Mouse (Mus musculus) limb, embryonic 11.5 days (tissue): ENCODE results near the gene Bbip1. TPM values are rescaled to one million over a fixed set of nuclear protein-coding genes. Genes with fewer than 3 reads are reported as not detected.
"Not testable (repeated sequence)": the region's sequence is repeated elsewhere in the genome, so short reads cannot be mapped to it uniquely, and the experiment has no call there.

Experiments
- ATAC-seq: fragments of 200-750 bp; cut with Nextera tagmentation; 2 replicates; pipeline ENCODE4 v1.8.0; 2017; ENCODE audit warnings: low read depth; ENCODE audit not compliant: insufficient number of reproducible peaks, low FRiP score, low TSS enrichment
- DNase-seq: peaks from one replicate; pipeline ENCODE4 v3.0.0-alpha.2; 2015; ENCODE audit warnings: low spot score
- H3K27ac ChIP-seq: fragments of 300-500 bp; sonication (generic); replicated peaks from 2 replicates; pipeline ENCODE4 v1.5.1; 2014; ENCODE audit warnings: low read depth, mild to moderate bottlenecking, low read length
- H3K27me3 ChIP-seq: fragments of 300-500 bp; sonication (generic); 2 replicates; pipeline ENCODE4 v1.6.1; 2014; ENCODE audit warnings: mild to moderate bottlenecking, low read length, mixed read lengths; ENCODE audit not compliant: control insufficient read depth, insufficient read depth
- H3K36me3 ChIP-seq: fragments of 300-500 bp; sonication (generic); 2 replicates; pipeline ENCODE4 v1.6.1; 2014; ENCODE audit warnings: mild to moderate bottlenecking, low read length, moderate library complexity, mixed read lengths; ENCODE audit not compliant: control insufficient read depth, insufficient read depth
- H3K4me1 ChIP-seq: fragments of 300-500 bp; sonication (generic); 2 replicates; pipeline ENCODE4 v1.6.1; 2014; ENCODE audit warnings: low read length, mixed read lengths; ENCODE audit not compliant: control insufficient read depth, insufficient read depth
- H3K4me2 ChIP-seq: fragments of 300-500 bp; sonication (generic); 2 replicates; pipeline ENCODE4 v1.6.1; 2014; ENCODE audit warnings: low read depth, mild to moderate bottlenecking, moderate library complexity; ENCODE audit not compliant: severe bottlenecking
- H3K4me3 ChIP-seq: fragments of 300-500 bp; sonication (generic); 2 replicates; pipeline ENCODE4 v1.5.1; 2014; ENCODE audit warnings: low read depth, low read length
- H3K9ac ChIP-seq: fragments of 300-500 bp; sonication (generic); 2 replicates; pipeline ENCODE4 v1.6.1; 2014; ENCODE audit warnings: mild to moderate bottlenecking, low read length
- H3K9me3 ChIP-seq: fragments of 300-500 bp; sonication (generic); 2 replicates; pipeline ENCODE4 v1.6.1; 2016; ENCODE audit warnings: low read length; ENCODE audit not compliant: control insufficient read depth
- WGBS: fragments of 180-500 bp; shearing (Covaris S2); extraction: QIAGEN DNeasy Blood & Tissue Kit; methylation state at CpG from one replicate; pipeline ENCODE4 v1.1.7; 2014; 5-methylcytosine and 5-hydroxymethylcytosine counted together
- polyA plus RNA-seq: library from polyadenylated mRNA; unstranded; fragments of >200 nt; fragmentation: Nextera tagmentation; extraction: Ambion mirVana; gene quantifications from 2 replicates; pipeline ENCODE4 v1.2.1, GENCODE M21; 2014

Gene Bbip1
- polyA plus RNA-seq, 1 experiment from 2014 or later: 98.0 TPM

DNA sequence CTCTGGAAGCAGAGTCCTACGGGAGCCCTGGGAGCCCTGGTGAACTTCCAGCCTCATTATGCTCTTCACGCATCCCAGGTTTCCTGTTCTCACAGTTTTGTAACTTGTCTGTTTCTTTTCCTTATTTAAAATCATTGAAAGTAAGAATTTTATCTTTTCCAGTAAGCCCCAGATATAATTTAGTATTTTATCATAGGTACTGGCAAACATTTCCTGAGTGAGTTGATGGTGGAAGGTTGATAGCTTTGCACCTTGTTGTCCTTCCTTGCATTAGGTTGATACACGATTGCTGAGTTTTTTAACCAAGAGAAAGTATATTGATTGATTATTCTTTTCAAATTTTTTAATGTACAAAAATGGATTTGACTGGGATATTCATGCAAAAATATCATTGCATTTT is 24.8 kb upstream of the Bbip1 start:
- Histone ChIP-seq H3K36me3 (no peaks in the 10 kb centered on the region), H3K27ac (no peak overlapping the region), H3K4me1 (no peaks in the 10 kb centered on the region; the same call in 1 of the 2 replicates), H3K4me2 (no peak overlapping the region), H3K9ac (no peak overlapping the region), H3K27me3 (no peaks in the 10 kb centered on the region), H3K9me3 (no peaks in the 10 kb centered on the region), H3K4me3 (no peak overlapping the region)
- no peak for ATAC-seq
- DNase-seq: no peak
- 95% methylated on average over 3 of the region's 3 CpGs for WGBS

DNA sequence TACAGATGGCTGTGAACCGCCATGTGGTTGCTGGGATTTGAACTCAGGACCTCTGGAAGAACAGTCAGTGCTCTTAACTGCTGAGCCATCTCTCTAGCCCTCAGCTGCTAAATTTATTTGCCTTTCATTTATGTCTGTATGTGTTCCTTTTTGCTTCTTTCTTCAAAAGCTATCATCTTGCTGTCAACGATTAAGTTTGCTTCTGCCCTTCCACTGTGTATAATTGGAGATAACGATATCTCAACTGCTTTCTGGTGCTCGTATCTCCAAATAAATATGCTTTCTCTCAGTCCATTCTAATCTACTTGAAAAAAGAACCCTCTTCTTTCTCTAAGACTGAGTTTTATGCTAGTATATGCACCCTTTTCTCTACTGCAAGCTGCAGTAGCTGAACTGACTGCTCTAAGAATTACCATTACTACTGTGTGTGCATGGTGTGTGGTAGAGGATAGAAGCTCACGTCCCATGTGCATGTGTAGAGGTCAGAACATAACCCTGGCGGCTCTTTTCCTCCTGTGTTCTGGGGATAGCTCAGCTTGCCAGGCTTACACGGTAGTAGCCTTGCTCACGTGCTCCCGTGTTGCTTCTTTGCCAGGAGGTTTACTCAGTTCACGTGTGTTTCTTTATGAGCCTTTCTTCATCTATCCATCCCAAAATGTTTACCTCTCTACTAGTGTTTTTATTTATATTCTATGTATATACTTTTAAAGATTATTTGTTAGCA is 20.6 kb upstream of the Bbip1 start:
- no peaks in the 10 kb centered on the region for H3K4me1 ChIP-seq
- H3K9me3 ChIP-seq: no peaks in the 10 kb centered on the region
- no peak overlapping the region for H3K4me3 ChIP-seq
- WGBS: 92% methylated on average over 10 of the region's 10 CpGs
- H3K36me3 ChIP-seq: no peaks in the 10 kb centered on the region
- no peaks in the 10 kb centered on the region for H3K27me3 ChIP-seq
- H3K9ac ChIP-seq: no peak overlapping the region
- DNase-seq: no peak
- no peak overlapping the region for H3K27ac ChIP-seq
- no peak overlapping the region for H3K4me2 ChIP-seq
- no peak for ATAC-seq

DNA sequence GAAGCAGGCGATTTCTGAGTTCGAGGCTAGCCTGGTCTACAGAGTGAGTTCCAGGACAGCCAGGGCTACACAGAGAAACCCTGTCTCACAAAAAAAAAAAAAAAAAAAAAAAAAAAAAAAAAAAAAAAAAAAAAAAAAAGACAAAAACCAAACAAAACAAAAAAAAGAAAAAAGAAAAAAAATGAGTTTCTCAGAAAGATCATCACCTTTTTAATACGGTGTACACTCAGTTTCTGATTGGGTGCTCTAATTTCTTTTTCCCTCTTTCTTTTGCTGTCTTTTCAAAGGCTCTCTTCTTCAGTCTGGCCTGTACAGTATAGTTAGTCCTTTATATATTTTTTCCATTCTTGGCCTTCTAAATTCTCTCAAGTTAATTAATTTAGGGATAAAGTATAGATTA is 19.9 kb upstream of the Bbip1 start:
- H3K27ac ChIP-seq, H3K4me3 ChIP-seq, H3K9me3 ChIP-seq, ATAC-seq, DNase-seq, H3K36me3 ChIP-seq, H3K4me2 ChIP-seq, H3K27me3 ChIP-seq, H3K4me1 ChIP-seq, H3K9ac ChIP-seq: not testable (repeated sequence)
- 90% methylated on average over 3 of the region's 3 CpGs for WGBS

DNA sequence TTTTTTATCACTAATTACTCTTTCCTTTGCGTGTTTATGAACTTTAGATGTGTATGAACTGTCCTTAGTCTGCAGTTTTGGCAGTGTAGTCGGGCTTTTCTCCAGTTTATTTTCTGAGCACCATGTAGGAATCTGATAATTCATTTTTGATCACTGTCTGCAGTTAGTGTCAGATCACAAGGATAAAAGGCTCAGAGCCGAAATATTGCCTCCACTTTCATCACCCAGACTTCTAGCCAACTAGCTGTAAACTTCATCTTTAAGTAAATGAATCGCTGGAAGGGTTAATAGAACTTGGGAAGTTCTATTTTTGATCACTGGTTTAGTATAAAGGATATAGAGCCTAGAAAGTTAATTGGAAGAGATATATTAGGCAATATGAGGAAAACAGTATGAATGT is 18.1 kb upstream of the Bbip1 start:
- no peaks in the 10 kb centered on the region for H3K27me3 ChIP-seq
- H3K4me1 ChIP-seq: no peaks in the 10 kb centered on the region
- DNase-seq: no peak
- no peak overlapping the region for H3K9ac ChIP-seq
- H3K27ac ChIP-seq: no peak overlapping the region
- WGBS: 92% methylated on average over 4 of the region's 4 CpGs
- ATAC-seq: no peak
- H3K4me3 ChIP-seq: no peak overlapping the region
- H3K9me3 ChIP-seq: no peaks in the 10 kb centered on the region
- no peaks in the 10 kb centered on the region for H3K36me3 ChIP-seq
- no peak overlapping the region for H3K4me2 ChIP-seq

DNA sequence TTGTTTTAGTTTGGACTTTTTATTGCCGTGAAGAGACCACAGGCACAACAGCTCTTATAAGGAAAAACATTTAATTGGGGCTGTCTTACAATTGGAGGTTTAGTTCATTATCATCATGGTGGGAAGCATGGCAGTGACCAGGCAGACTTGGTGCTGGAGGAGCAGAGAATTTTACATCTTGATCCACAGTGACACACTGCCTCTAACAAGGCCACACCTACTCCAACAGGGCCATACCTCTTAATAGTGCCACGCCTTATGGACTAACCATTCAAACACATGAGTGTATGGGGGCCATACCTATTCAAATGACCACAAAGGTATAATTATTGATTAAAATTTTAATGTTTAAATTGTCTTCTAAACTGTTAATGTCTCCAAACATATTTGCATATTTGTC is 13.1 kb upstream of the Bbip1 start:
- WGBS: 91% methylated on average over 2 of the region's 2 CpGs
- Histone ChIP-seq H3K27ac (no peak overlapping the region), H3K9ac (no peak overlapping the region), H3K27me3 (no peaks in the 10 kb centered on the region), H3K4me2 (no peak overlapping the region), H3K4me1 (0 out of 2 replicates have a peak, but pooled peaks cover 4% of the 10 kb centered on the region), H3K4me3 (no peak overlapping the region), H3K9me3 (no peaks in the 10 kb centered on the region), H3K36me3 (no peaks in the 10 kb centered on the region)
- ATAC-seq (no peak), DNase-seq (no peak)

DNA sequence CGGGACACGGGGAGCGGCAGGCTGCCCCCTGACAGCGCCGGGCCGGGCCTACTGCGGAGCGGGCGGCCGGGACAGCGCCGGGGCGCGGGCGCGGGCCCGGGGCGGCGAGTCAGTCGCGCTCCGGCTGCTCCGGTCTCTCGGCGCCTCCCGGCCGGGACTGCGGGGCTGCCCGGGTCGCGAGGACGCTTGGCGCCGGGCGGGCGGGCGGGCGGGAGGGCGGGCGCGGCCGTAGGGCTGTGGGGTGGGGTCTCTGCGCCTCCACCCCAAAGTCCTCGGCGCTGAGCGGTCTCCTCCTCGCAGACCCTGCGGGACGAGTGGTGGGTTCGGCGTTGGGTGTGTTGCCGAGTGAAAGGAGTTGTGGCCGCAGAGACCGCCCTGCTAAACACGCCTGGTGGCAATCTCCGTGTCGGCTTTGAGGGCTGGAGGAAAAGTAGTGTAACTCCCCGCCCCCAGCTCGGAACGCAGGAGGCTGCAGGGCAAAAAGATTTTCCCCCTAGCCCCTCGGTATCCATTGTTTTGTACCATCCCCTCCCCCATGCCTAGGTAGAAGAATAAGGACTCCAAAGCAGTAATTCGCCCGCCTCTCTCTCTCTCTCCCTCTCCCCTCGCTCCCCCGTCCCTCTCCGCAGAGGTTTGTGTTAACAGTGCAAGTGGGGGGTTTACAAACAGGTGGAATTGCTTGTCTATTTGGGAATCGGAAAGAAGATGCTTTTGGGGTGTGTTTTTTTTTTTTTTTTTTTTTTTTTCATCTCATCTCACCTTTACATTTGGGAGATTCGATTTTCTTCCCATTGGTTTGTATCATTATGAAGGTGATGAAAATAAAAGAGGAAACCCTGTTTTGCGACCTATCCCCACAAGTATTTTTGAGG is 980 bp upstream of the Bbip1 start:
- Histone ChIP-seq H3K27ac (peak overlapping the region; percentile 93), H3K36me3 (no peaks in the 10 kb centered on the region), H3K4me3 (peak overlapping the region; percentile 85), H3K9me3 (no peaks in the 10 kb centered on the region), H3K9ac (peak overlapping the region; percentile 93), H3K4me1 (peaks cover 3% of the 10 kb centered on the region; the same call in 1 of the 2 replicates), H3K4me2 (peak overlapping the region; percentile 41), H3K27me3 (no peaks in the 10 kb centered on the region)
- DNase-seq (peak; percentile 80), ATAC-seq (peak; percentile 36)
- WGBS: under 1% methylated on average over 38 of the region's 69 CpGs

DNA sequence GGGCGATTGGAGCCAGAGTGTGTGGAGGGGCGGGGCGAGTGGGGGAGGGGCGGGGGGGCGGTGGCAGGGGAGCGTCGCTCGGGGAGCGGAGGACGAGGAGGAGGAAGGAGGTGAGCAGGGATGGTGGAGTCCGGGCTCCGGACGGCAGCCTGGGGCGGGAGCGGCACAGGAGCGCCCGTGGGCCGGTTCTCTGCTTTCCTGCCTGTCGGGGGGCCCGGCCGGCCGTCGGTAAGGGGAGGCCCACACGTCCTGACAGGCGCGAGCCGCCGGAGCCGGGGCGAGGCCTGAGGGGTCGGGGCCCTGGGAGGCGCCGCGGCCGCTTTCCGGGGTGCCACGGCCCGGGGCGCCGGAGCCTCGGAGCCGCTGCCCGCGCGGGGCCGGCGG is 351 bp upstream of the Bbip1 start:
- Histone ChIP-seq H3K4me1 (peaks cover 3% of the 10 kb centered on the region; the same call in 1 of the 2 replicates), H3K27ac (peak overlapping the region; percentile 93), H3K4me3 (peak overlapping the region; percentile 85), H3K27me3 (no peaks in the 10 kb centered on the region), H3K9ac (peak overlapping the region; percentile 93), H3K4me2 (peak overlapping the region; percentile 41; the same call in 1 of the 2 replicates), H3K9me3 (no peaks in the 10 kb centered on the region), H3K36me3 (no peaks in the 10 kb centered on the region)
- ATAC-seq: no peak; the same call in 1 of the 2 replicates
- under 1% methylated on average over 31 of the region's 47 CpGs for WGBS
- no peak for DNase-seq

DNA sequence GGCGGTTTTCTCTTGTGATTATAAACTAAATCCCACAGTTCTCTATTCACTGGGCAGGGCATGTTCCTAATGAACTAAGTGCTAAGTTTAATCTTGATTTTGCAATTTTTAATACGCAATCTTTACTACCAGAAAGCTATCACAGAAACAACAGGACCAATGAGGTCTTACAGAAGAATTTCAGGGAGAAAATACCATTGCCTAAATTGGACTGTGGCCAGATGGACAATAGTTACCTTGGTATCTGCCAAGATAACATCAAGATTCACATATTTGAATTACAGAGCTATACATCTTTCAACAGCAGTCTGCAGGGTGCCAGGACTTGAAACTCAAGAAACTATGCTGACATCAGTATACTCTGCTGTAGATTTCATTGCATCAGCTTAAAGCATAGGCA is 2.1 kb downstream of the Bbip1 start:
- Histone ChIP-seq H3K36me3 (no peaks in the 10 kb centered on the region), H3K4me3 (no peak overlapping the region), H3K27me3 (no peaks in the 10 kb centered on the region), H3K4me2 (no peak overlapping the region), H3K4me1 (peaks cover 3% of the 10 kb centered on the region; the same call in 1 of the 2 replicates), H3K9me3 (no peaks in the 10 kb centered on the region), H3K9ac (no peak overlapping the region), H3K27ac (no peak overlapping the region)
- ATAC-seq (no peak), DNase-seq (no peak)
- WGBS: 94% methylated on average over 2 of the region's 2 CpGs
